Mouse (Mus musculus): Measurements from ENCODE around the gene Aanat. TPM values are rescaled to one million over a fixed set of nuclear protein-coding genes. Genes with fewer than 3 reads are reported as not detected.

Aanat gene
- polyA plus RNA-seq, 1 experiment from 2014 or later, result not detected

DNA sequence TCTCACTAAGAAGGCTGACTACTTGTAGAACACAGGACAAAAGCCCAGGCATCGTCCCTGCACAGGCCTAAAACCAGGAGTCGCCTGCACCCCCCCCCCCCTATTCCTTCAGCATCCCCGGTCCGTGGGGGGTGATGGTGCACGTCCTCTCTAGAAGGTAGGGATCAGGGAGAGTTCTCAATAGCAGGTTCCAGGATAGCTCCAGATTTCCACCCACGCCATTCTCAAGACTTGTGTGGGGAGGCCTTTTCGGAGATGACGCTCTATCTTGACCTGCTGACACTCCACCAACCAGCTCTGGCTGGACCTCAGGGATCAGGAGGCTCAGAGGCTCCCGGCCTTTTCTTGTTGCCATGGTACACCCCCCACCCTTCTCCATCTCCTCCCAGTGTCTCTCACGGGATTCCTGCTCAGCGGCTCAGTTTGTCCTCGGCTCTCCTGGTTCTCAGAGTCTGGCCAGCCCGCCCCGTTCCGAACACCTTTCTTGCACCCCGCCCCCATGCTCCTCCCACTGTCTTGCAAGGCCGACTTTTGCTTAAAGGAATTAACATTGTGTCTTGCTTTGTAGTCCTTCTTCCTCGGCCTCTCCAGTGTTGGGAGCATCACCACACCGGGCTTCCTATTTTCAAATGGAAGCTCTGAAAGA is 57.5 kb downstream of the Aanat start:
- Histone ChIP-seq H3K4me2 (ENCODE audit: low read depth, low read length) (no peak overlapping the region), H3K36me3 (replicated peaks; ENCODE audit: insufficient read depth, low read length) (no peaks in the 10 kb centered on the region), H3K4me3 (ENCODE audit: low read depth, low read length) (no peak overlapping the region), H3K4me1 (ENCODE audit: insufficient read depth) (no peaks in the 10 kb centered on the region), H3K9ac (replicated peaks) (no peak overlapping the region), H3K9me3 (ENCODE audit: low read length) (no peaks in the 10 kb centered on the region), H3K27me3 (ENCODE audit: insufficient read depth, low read length) (no peaks in the 10 kb centered on the region), H3K27ac (ENCODE audit: low read depth) (no peak overlapping the region)
- TF ChIP-seq CTCF (IDR thresholded peaks at IDR 0.05; ENCODE audit: low read depth), result no peak
- no peak for TF ChIP-seq EP300 (IDR thresholded peaks at IDR 0.05; ENCODE audit: low read depth)
- DNase-seq (no peak), ATAC-seq (no peak)
- WGBS (ENCODE audit: insufficient replicate concordance), result 28% methylated on average over 19 of the region's 19 CpGs

- no peak for ATAC-seq
- Histone ChIP-seq H3K9ac (replicated peaks) (no peak overlapping the region), H3K4me1 (ENCODE audit: insufficient read depth) (no peaks in the 10 kb centered on the region), H3K36me3 (replicated peaks; ENCODE audit: insufficient read depth, low read length) (no peaks in the 10 kb centered on the region), H3K27ac (ENCODE audit: low read depth) (no peak overlapping the region; the same call in 1 of the 2 replicates), H3K9me3 (ENCODE audit: low read length) (no peaks in the 10 kb centered on the region), H3K27me3 (ENCODE audit: insufficient read depth, low read length) (no peaks in the 10 kb centered on the region), H3K4me3 (ENCODE audit: low read depth, low read length) (no peak overlapping the region), H3K4me2 (ENCODE audit: low read depth, low read length) (no peak overlapping the region)
- 59% methylated on average over 21 of the region's 21 CpGs for WGBS (ENCODE audit: insufficient replicate concordance)
- no peak for TF ChIP-seq CTCF (IDR thresholded peaks at IDR 0.05; ENCODE audit: low read depth)
- no peak for TF ChIP-seq EP300 (IDR thresholded peaks at IDR 0.05; ENCODE audit: low read depth)
- no peak for DNase-seq
Observed at GRCm38 (mm10) chr11:116644225-116645112, 58.2 kb downstream of the Aanat start.

GRCm38 (mm10) chr11:116645446-116646110 is 59.3 kb downstream of the Aanat start:
- DNase-seq, result no peak

DNA sequence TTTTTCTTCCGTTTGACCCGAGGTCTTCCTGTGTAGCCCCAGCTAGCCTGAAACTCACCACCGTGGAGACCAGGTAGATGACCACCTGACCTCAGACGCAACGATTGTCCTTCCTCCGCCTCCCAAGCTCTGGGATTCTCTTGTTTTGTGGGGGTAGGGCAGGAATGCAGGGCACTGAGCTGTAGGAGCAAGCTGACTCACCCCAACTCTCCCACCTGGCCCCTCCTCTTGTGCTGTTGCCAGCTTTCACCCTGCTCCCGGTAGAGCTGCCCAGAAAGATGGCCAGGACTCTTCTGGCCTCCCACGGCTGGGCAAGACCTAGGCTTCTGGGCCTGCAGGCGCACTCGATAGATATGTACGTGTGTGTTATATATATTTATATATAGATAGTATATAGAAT is 59.9 kb downstream of the Aanat start:
- Histone ChIP-seq H3K4me1 (ENCODE audit: insufficient read depth) (no peaks in the 10 kb centered on the region), H3K27ac (ENCODE audit: low read depth) (no peak overlapping the region), H3K36me3 (replicated peaks; ENCODE audit: insufficient read depth, low read length) (no peaks in the 10 kb centered on the region), H3K4me3 (ENCODE audit: low read depth, low read length) (no peak overlapping the region), H3K9me3 (ENCODE audit: low read length) (no peaks in the 10 kb centered on the region), H3K27me3 (ENCODE audit: insufficient read depth, low read length) (peaks cover 3% of the 10 kb centered on the region; the same call in 1 of the 2 replicates), H3K9ac (replicated peaks) (no peak overlapping the region), H3K4me2 (ENCODE audit: low read depth, low read length) (no peak overlapping the region)
- TF ChIP-seq EP300 (IDR thresholded peaks at IDR 0.05; ENCODE audit: low read depth) (no peak), CTCF (IDR thresholded peaks at IDR 0.05; ENCODE audit: low read depth) (no peak)
- DNase-seq (no peak), ATAC-seq (no peak)
- 64% methylated on average over 10 of the region's 11 CpGs for WGBS (ENCODE audit: insufficient replicate concordance)

More at GRCm38 (mm10) chr11:116645446-116646110, 59.3 kb downstream of the Aanat start:
- WGBS (ENCODE audit: insufficient replicate concordance), result 76% methylated on average over 8 of the region's 8 CpGs
- H3K36me3 ChIP-seq (replicated peaks; ENCODE audit: insufficient read depth, low read length), result no peaks in the 10 kb centered on the region
- H3K4me1 ChIP-seq (ENCODE audit: insufficient read depth), result no peaks in the 10 kb centered on the region
- no peaks in the 10 kb centered on the region for H3K9me3 ChIP-seq (ENCODE audit: low read length)
- no peaks in the 10 kb centered on the region for H3K27me3 ChIP-seq (ENCODE audit: insufficient read depth, low read length)
- no peak for ATAC-seq
- no peak overlapping the region for H3K27ac ChIP-seq (ENCODE audit: low read depth)
- no peak overlapping the region for H3K9ac ChIP-seq (replicated peaks)
- H3K4me2 ChIP-seq (ENCODE audit: low read depth, low read length), result no peak overlapping the region
- H3K4me3 ChIP-seq (ENCODE audit: low read depth, low read length), result no peak overlapping the region
- no peak for TF ChIP-seq CTCF (IDR thresholded peaks at IDR 0.05; ENCODE audit: low read depth)
- no peak for TF ChIP-seq EP300 (IDR thresholded peaks at IDR 0.05; ENCODE audit: low read depth)

DNA sequence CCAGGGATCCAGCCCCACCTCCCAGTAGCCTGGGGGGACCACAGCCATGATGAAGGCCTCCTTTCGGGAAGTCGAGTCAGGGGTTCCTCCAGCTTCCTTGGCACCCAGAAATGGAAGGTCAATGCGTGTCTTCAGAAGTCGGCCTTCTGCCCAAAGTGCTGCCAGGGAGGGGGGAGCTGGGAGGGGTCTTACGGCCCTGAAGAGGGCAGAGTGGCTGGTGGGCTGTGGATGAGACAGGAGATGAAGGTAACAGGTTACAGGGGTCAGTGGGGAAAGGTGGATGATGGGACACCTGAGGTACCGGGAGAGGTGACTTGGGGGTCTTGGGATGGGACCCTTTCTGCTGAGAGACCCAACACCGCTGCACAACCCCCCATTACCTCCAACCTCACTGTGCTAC is 60.5 kb downstream of the Aanat start:
- Histone ChIP-seq H3K9ac (replicated peaks) (no peak overlapping the region), H3K9me3 (ENCODE audit: low read length) (no peaks in the 10 kb centered on the region), H3K4me3 (ENCODE audit: low read depth, low read length) (no peak overlapping the region), H3K4me1 (ENCODE audit: insufficient read depth) (no peaks in the 10 kb centered on the region), H3K36me3 (replicated peaks; ENCODE audit: insufficient read depth, low read length) (no peaks in the 10 kb centered on the region), H3K27me3 (ENCODE audit: insufficient read depth, low read length) (peaks cover 5% of the 10 kb centered on the region; the same call in 1 of the 2 replicates), H3K27ac (ENCODE audit: low read depth) (no peak overlapping the region; the same call in 1 of the 2 replicates), H3K4me2 (ENCODE audit: low read depth, low read length) (no peak overlapping the region)
- WGBS (ENCODE audit: insufficient replicate concordance), result 83% methylated on average over 7 of the region's 7 CpGs
- ATAC-seq (no peak), DNase-seq (no peak)
- TF ChIP-seq CTCF (IDR thresholded peaks at IDR 0.05; ENCODE audit: low read depth), result no peak
- no peak for TF ChIP-seq EP300 (IDR thresholded peaks at IDR 0.05; ENCODE audit: low read depth)

Other genes with a start within 250 kb of the Aanat start
- 1.5 and 2.2 TPM in 2 replicates for gene Rnf157, start 173.4 kb upstream of the Aanat start, polyA plus RNA-seq (2015; fragmentation: Nextera tagmentation; extraction: Ambion mirVana)
- gene Ubald2, start 152.3 kb upstream of the Aanat start, polyA plus RNA-seq (2015; fragmentation: Nextera tagmentation; extraction: Ambion mirVana), result 29.2 and 29.8 TPM in 2 replicates
- 0.06 TPM in 1 of 2 replicates, not detected in the other for gene Qrich2, start 120.2 kb upstream of the Aanat start, polyA plus RNA-seq (2015; fragmentation: Nextera tagmentation; extraction: Ambion mirVana)
- 64.4 and 67.4 TPM in 2 replicates for gene Prpsap1, start 92.2 kb upstream of the Aanat start, polyA plus RNA-seq (2015; fragmentation: Nextera tagmentation; extraction: Ambion mirVana)
- gene Sphk1, start 55.5 kb upstream of the Aanat start, polyA plus RNA-seq (2015; fragmentation: Nextera tagmentation; extraction: Ambion mirVana), result 15.5 and 17.4 TPM in 2 replicates
- 15.2 and 16.3 TPM in 2 replicates for gene Ube2o, start 5.0 kb upstream of the Aanat start, polyA plus RNA-seq (2015; fragmentation: Nextera tagmentation; extraction: Ambion mirVana)
- 4.9 and 6.2 TPM in 2 replicates for gene Rhbdf2, start 40.6 kb downstream of the Aanat start, polyA plus RNA-seq (2015; fragmentation: Nextera tagmentation; extraction: Ambion mirVana)
- gene Prcd, start 67.1 kb downstream of the Aanat start, polyA plus RNA-seq (2015; fragmentation: Nextera tagmentation; extraction: Ambion mirVana), result 0.32 TPM in 1 of 2 replicates, not detected in the other
- 3.6 and 3.7 TPM in 2 replicates for gene Cygb, start 67.9 kb downstream of the Aanat start, polyA plus RNA-seq (2015; fragmentation: Nextera tagmentation; extraction: Ambion mirVana)
- not detected in 2 replicates for gene St6galnac1, start 189.1 kb downstream of the Aanat start, polyA plus RNA-seq (2015; fragmentation: Nextera tagmentation; extraction: Ambion mirVana)
- 1.4 and 4.0 TPM in 2 replicates for gene Mxra7, start 241.6 kb downstream of the Aanat start, polyA plus RNA-seq (2015; fragmentation: Nextera tagmentation; extraction: Ambion mirVana)

Measured in liver, postnatal 0 days (tissue).